12 mouse cellular contexts compared by ENCODE assay signal in the genomic region with DNA sequence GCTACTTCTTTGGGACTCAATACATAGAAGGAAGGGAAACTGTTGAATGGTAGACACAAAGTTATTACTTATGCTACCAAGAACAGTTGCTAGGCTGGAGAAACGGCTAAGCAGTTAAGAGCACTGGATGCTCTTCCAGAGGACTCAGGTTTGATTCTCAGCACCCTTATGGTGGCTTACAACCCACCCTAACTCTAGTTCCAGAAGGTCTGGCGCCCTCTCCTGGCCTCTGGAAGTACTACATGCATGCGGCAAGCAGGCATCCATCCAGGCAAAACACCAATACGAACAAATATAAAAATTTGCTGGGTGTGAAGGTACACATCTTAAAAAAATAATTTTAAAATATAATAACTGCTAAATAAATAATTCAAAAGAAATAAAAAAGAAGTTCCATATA. TPM values are rescaled to one million over a fixed set of nuclear protein-coding genes. Genes with fewer than 3 reads are reported as not detected.
DNase-seq lines count a peak whose midpoint lies in the region; ATAC-seq and TF ChIP-seq lines count a peak whose summit lies in the region.
"Had no signal": no experiment of that assay in that cellular context is flagged by ENCODE, and none has a peak within 500 bp of the region (broad histone marks: within the 10 kb centered on the region; RNA-seq: fewer than 3 reads in every experiment).

No protein-coding gene starts in this region.

- no peaks in the 10 kb centered on the region; the same call in 1 of the 2 replicates for H3K4me1 ChIP-seq in kidney, postnatal 0 days (replicated peaks; ENCODE audit: insufficient read depth, low read length)
- peaks cover 5% of the 10 kb centered on the region; the same call in 1 of the 2 replicates for H3K4me1 ChIP-seq in thymus, adult 2 months (replicated peaks; ENCODE audit: control insufficient read depth, insufficient read depth, low read length)

- no peak for ATAC-seq in kidney, postnatal 0 days (replicated peaks; ENCODE audit: low FRiP score, low read depth)
- ATAC-seq: midbrain, embryonic 16.5 days had no signal

- H3K27me3 ChIP-seq in kidney, postnatal 0 days (ENCODE audit: insufficient read depth, low read length) = no peaks in the 10 kb centered on the region
- no peaks in the 10 kb centered on the region for H3K27me3 ChIP-seq in thymus, adult 2 months (ENCODE audit: control insufficient read depth, insufficient read depth, low read length)

- H3K27ac ChIP-seq in kidney, postnatal 0 days = no peak overlapping the region
- H3K27ac ChIP-seq in thymus, adult 2 months (ENCODE audit: control insufficient read depth, insufficient read depth, low read length) = no peak overlapping the region
- H3K27ac ChIP-seq: limb, embryonic 12.5 days; macrophage had no signal

- no peaks in the 10 kb centered on the region for H3K36me3 ChIP-seq in kidney, postnatal 0 days (ENCODE audit: insufficient read depth, low read length)
- no peaks in the 10 kb centered on the region for H3K36me3 ChIP-seq in thymus, adult 2 months (ENCODE audit: control insufficient read depth, insufficient read depth, low read length)
- H3K36me3 ChIP-seq: limb, embryonic 12.5 days had no signal

- H3K4me2 ChIP-seq in kidney, postnatal 0 days (ENCODE audit: low read length) = no peak overlapping the region
- H3K4me2 ChIP-seq: limb, embryonic 12.5 days had no signal

- H3K4me3 ChIP-seq in kidney, postnatal 0 days (replicated peaks; ENCODE audit: low read depth, low read length) = no peak overlapping the region
- H3K4me3 ChIP-seq in thymus, adult 2 months (ENCODE audit: control insufficient read depth, insufficient read depth, low read length) = no peak overlapping the region
- H3K4me3 ChIP-seq: limb, embryonic 12.5 days had no signal

- no peaks in the 10 kb centered on the region for H3K9me3 ChIP-seq in kidney, postnatal 0 days (replicated peaks; ENCODE audit: low read length)
- H3K9me3 ChIP-seq: limb, embryonic 12.5 days had no signal

- no peak for DNase-seq in kidney, postnatal 0 days (ENCODE audit: low spot score)
- no peak for DNase-seq in kidney, postnatal 36 days
- peak; percentile 46 for DNase-seq in thymus, postnatal 4 days
- no peak for DNase-seq in thymus, adult 2 months
- DNase-seq in brain, embryonic 14.5 days (ENCODE audit: low read depth) = no peak
- DNase-seq in spleen, adult 18-20 months = no peak
- DNase-seq in right cerebral cortex, postnatal 25 days = no peak
- DNase-seq: adrenal gland, adult 2 months; right cerebral cortex, postnatal 14 days had no signal

- 81% methylated on average over 4 of the region's 4 CpGs for WGBS in kidney, postnatal 0 days
- WGBS in thymus, adult 2 months = 90% methylated on average over 4 of the region's 4 CpGs

- peak; percentile 36; the same call in 1 of the 2 replicates for TF ChIP-seq CTCF in kidney, postnatal 0 days (IDR thresholded peaks at IDR 0.05; ENCODE audit: low read depth)
- TF ChIP-seq CTCF in thymus, adult 2 months (IDR thresholded peaks at IDR 0.05; ENCODE audit: borderline replicate concordance, control insufficient read depth, extremely low read depth, insufficient read depth, low read length, poor library complexity) = no peak
- peak; percentile 39; the same call in 1 of the 2 replicates for TF ChIP-seq CTCF in brain, embryonic 14.5 days (IDR thresholded peaks at IDR 0.05; ENCODE audit: borderline replicate concordance, extremely low read depth, insufficient read depth, insufficient read length)

- TF ChIP-seq POLR2A in thymus, adult 2 months (IDR thresholded peaks at IDR 0.05; ENCODE audit: control insufficient read depth, extremely low read depth, insufficient read depth, low read length, poor library complexity) = no peak
- no peak for TF ChIP-seq POLR2A in brain, embryonic 14.5 days (IDR thresholded peaks at IDR 0.05; ENCODE audit: borderline replicate concordance, extremely low read depth, insufficient read depth, insufficient read length, poor library complexity, severe bottlenecking)

- no peak overlapping the region for H3K9ac ChIP-seq in kidney, postnatal 0 days (ENCODE audit: low read depth, low read length)
- H3K9ac ChIP-seq: limb, embryonic 12.5 days had no signal

RNA-seq across cellular contexts. Expression of gene Tec, which starts 2.8 kb away (rescaled TPM):
- 8.4 and 9.1 TPM in 2 replicates for polyA plus RNA-seq in kidney, postnatal 0 days (2015; fragmentation: Nextera tagmentation; extraction: Ambion mirVana)
- polyA plus RNA-seq in thymus, adult 2 months (2012; rRNA removed) = 12.4 and 18.3 TPM in 2 replicates
- 2.9 and 3.9 TPM in 2 replicates for polyA plus RNA-seq in brain, embryonic 14.5 days (2012; rRNA removed)

RNA-seq across cellular contexts. Expression of gene Slain2, which starts 43.0 kb away (rescaled TPM):
- polyA plus RNA-seq in kidney, postnatal 0 days (2015; fragmentation: Nextera tagmentation; extraction: Ambion mirVana) = 12.1 and 14.6 TPM in 2 replicates
- 24.2 and 27.6 TPM in 2 replicates for polyA plus RNA-seq in thymus, adult 2 months (2012; rRNA removed)
- 22.7 and 31.0 TPM in 2 replicates for polyA plus RNA-seq in brain, embryonic 14.5 days (2012; rRNA removed)
